Mouse (Mus musculus) lung, adult 2 months (tissue): Measurements from ENCODE around the gene Spaca9.

ENCODE experiments used
- CTCF ChIP-seq: fragments of 200-500 bp; IDR thresholded peaks from 2 replicates; pipeline ENCODE4 v1.5.1; 2011; ENCODE audit warnings: mild to moderate bottlenecking, low read length, control low read depth; ENCODE audit not compliant: insufficient read depth
- POLR2A ChIP-seq: fragments of 200-500 bp; IDR thresholded peaks from 2 replicates; pipeline ENCODE4 v1.6.1; 2011; ENCODE audit warnings: low read depth, mild to moderate bottlenecking, control low read depth, low read length, borderline replicate concordance; ENCODE audit errors: extremely low read depth

GRCm38 (mm10) chr2:28676005-28676404, 23.5 kb downstream of the Spaca9 start:
- no peak for TF ChIP-seq POLR2A
- TF ChIP-seq CTCF = no peak
